Mouse (Mus musculus) hindbrain, embryonic 14.5 days (tissue): Measurements from ENCODE around the gene Fam229a. TPM values are rescaled to one million over a fixed set of nuclear protein-coding genes. Genes with fewer than 3 reads are reported as not detected.
"Not testable (repeated sequence)": the region's sequence is repeated elsewhere in the genome, so short reads cannot be mapped to it uniquely, and the experiment has no call there.

Source experiments
- ATAC-seq: fragments of 200-750 bp; cut with Nextera tagmentation; 2 replicates; pipeline ENCODE4 v1.8.0; 2017; ENCODE audit warnings: moderate number of reproducible peaks, mild to moderate bottlenecking, moderate TSS enrichment, moderate library complexity; ENCODE audit not compliant: low FRiP score
- DNase-seq: peaks from one replicate; pipeline ENCODE4 v3.0.0-alpha.2; 2015; ENCODE audit warnings: low spot score
- H3K27ac ChIP-seq: fragments of 300-500 bp; sonication (generic); 2 replicates; pipeline ENCODE4 v1.5.1; 2014; ENCODE audit warnings: mild to moderate bottlenecking, moderate library complexity
- H3K27me3 ChIP-seq: fragments of 300-500 bp; sonication (generic); 2 replicates; pipeline ENCODE4 v1.6.1; 2014; ENCODE audit warnings: mild to moderate bottlenecking, low read length, mixed read lengths; ENCODE audit not compliant: control insufficient read depth, insufficient read depth
- H3K36me3 ChIP-seq: fragments of 300-500 bp; sonication (generic); replicated peaks from 2 replicates; pipeline ENCODE4 v1.6.1; 2014; ENCODE audit not compliant: control insufficient read depth, insufficient read depth
- H3K4me1 ChIP-seq: fragments of 300-500 bp; sonication (generic); replicated peaks from 2 replicates; pipeline ENCODE4 v1.6.1; 2014; ENCODE audit warnings: antibody characterized with exemption, low read length, mixed read lengths; ENCODE audit not compliant: control insufficient read depth, insufficient read depth
- H3K4me2 ChIP-seq: fragments of 300-500 bp; sonication (generic); replicated peaks from 2 replicates; pipeline ENCODE4 v1.6.1; 2014; ENCODE audit warnings: mild to moderate bottlenecking, moderate library complexity
- H3K4me3 ChIP-seq: fragments of 300-500 bp; sonication (generic); replicated peaks from 2 replicates; pipeline ENCODE4 v1.5.1; 2014; ENCODE audit warnings: mild to moderate bottlenecking, low read length
- H3K9ac ChIP-seq: fragments of 300-500 bp; sonication (generic); 2 replicates; pipeline ENCODE4 v1.6.1; 2014
- H3K9me3 ChIP-seq: fragments of 300-500 bp; sonication (generic); 2 replicates; pipeline ENCODE4 v1.6.1; 2016; ENCODE audit warnings: low read length; ENCODE audit not compliant: control insufficient read depth
- WGBS: fragments of 180-500 bp; shearing (Covaris S2); extraction: QIAGEN DNeasy Blood & Tissue Kit; methylation state at CpG from one replicate; pipeline ENCODE4 v1.1.7; 2014; 5-methylcytosine and 5-hydroxymethylcytosine counted together
- polyA plus RNA-seq: library from polyadenylated mRNA; unstranded; fragments of >200 nt; fragmentation: Nextera tagmentation; extraction: Ambion mirVana; gene quantifications from 2 replicates; pipeline ENCODE4 v1.2.1, GENCODE M21; 2014

Fam229a gene
- polyA plus RNA-seq, 1 experiment from 2014 or later, result 0.78 TPM

GRCm38 (mm10) chr4:129513891-129514290 lies 22.9 kb downstream of the Fam229a start:
- H3K36me3 ChIP-seq, result peaks cover 41% of the 10 kb centered on the region
- no peaks in the 10 kb centered on the region for H3K27me3 ChIP-seq
- peak overlapping the region; percentile 100 for H3K27ac ChIP-seq
- DNase-seq, result peak; percentile 36
- peak overlapping the region; percentile 100 for H3K9ac ChIP-seq
- peak overlapping the region; percentile 83 for H3K4me2 ChIP-seq
- H3K4me1 ChIP-seq, result peaks cover 38% of the 10 kb centered on the region
- ATAC-seq, result peak; percentile 37
- no peaks in the 10 kb centered on the region for H3K9me3 ChIP-seq
- WGBS, result 0% methylated on average over 26 of the region's 57 CpGs
- peak overlapping the region; percentile 100 for H3K4me3 ChIP-seq

GRCm38 (mm10) chr4:129514300-129514898 lies 23.4 kb downstream of the Fam229a start:
- peak; percentile 75 for DNase-seq
- Histone ChIP-seq H3K4me1 (peaks cover 33% of the 10 kb centered on the region), H3K4me3 (peak overlapping the region; percentile 100), H3K9me3 (no peaks in the 10 kb centered on the region), H3K9ac (peak overlapping the region; percentile 100), H3K27ac (peak overlapping the region; percentile 100), H3K27me3 (no peaks in the 10 kb centered on the region), H3K36me3 (peaks cover 43% of the 10 kb centered on the region), H3K4me2 (peak overlapping the region; percentile 83)
- ATAC-seq, result peak; percentile 39
- WGBS, result 1% methylated on average over 32 of the region's 35 CpGs

GRCm38 (mm10) chr4:129516925-129517324 lies 25.9 kb downstream of the Fam229a start:
- no peak for DNase-seq
- ATAC-seq, result no peak
- H3K4me2 ChIP-seq, result no peak overlapping the region
- H3K4me1 ChIP-seq, result peaks cover 21% of the 10 kb centered on the region
- WGBS, result 52% methylated on average over 2 of the region's 2 CpGs
- no peak overlapping the region for H3K4me3 ChIP-seq
- H3K36me3 ChIP-seq, result peaks cover 66% of the 10 kb centered on the region
- no peaks in the 10 kb centered on the region for H3K9me3 ChIP-seq
- no peak overlapping the region for H3K9ac ChIP-seq
- no peaks in the 10 kb centered on the region for H3K27me3 ChIP-seq
- H3K27ac ChIP-seq, result no peak overlapping the region

- Histone ChIP-seq H3K4me2 (no peak overlapping the region), H3K9ac (no peak overlapping the region), H3K27me3 (no peaks in the 10 kb centered on the region), H3K4me1 (peaks cover 10% of the 10 kb centered on the region; the same call in 1 of the 2 replicates), H3K27ac (no peak overlapping the region), H3K36me3 (peaks cover 82% of the 10 kb centered on the region), H3K4me3 (no peak overlapping the region), H3K9me3 (no peaks in the 10 kb centered on the region)
- no peak for DNase-seq
- ATAC-seq, result no peak
- WGBS, result 96% methylated on average over 7 of the region's 8 CpGs
These were observed 27.5 kb downstream of the Fam229a start for GRCm38 (mm10) chr4:129518519-129518918.

- no peak overlapping the region for H3K4me2 ChIP-seq
- no peaks in the 10 kb centered on the region for H3K4me1 ChIP-seq
- 92% methylated on average over 5 of the region's 5 CpGs for WGBS
- no peaks in the 10 kb centered on the region for H3K27me3 ChIP-seq
- no peak for ATAC-seq
- H3K4me3 ChIP-seq, result no peak overlapping the region
- H3K27ac ChIP-seq, result no peak overlapping the region
- DNase-seq, result no peak
- no peak overlapping the region for H3K9ac ChIP-seq
- H3K36me3 ChIP-seq, result peaks cover 93% of the 10 kb centered on the region
- H3K9me3 ChIP-seq, result no peaks in the 10 kb centered on the region
These were observed 34.3 kb downstream of the Fam229a start for GRCm38 (mm10) chr4:129525338-129525737.

GRCm38 (mm10) chr4:129525889-129526288 lies 34.9 kb downstream of the Fam229a start:
- Histone ChIP-seq H3K27me3 (no peaks in the 10 kb centered on the region), H3K27ac (no peak overlapping the region), H3K9me3 (no peaks in the 10 kb centered on the region), H3K36me3 (peaks cover 95% of the 10 kb centered on the region), H3K9ac (no peak overlapping the region), H3K4me1 (no peaks in the 10 kb centered on the region), H3K4me3 (no peak overlapping the region), H3K4me2 (no peak overlapping the region)
- DNase-seq (no peak), ATAC-seq (no peak)
- 89% methylated on average over 3 of the region's 3 CpGs for WGBS

GRCm38 (mm10) chr4:129528901-129529300 lies 37.9 kb downstream of the Fam229a start:
- H3K4me2 ChIP-seq, H3K9ac ChIP-seq, ATAC-seq, DNase-seq, H3K4me3 ChIP-seq, H3K27ac ChIP-seq, H3K9me3 ChIP-seq, H3K27me3 ChIP-seq, H3K4me1 ChIP-seq: not testable (repeated sequence)
- WGBS, result 95% methylated on average over 5 of the region's 6 CpGs
- peaks cover 83% of the 10 kb centered on the region for H3K36me3 ChIP-seq

- peaks cover 11% of the 10 kb centered on the region for H3K4me1 ChIP-seq
- H3K9me3 ChIP-seq, result no peaks in the 10 kb centered on the region
- no peak overlapping the region for H3K4me3 ChIP-seq
- H3K4me2 ChIP-seq, result no peak overlapping the region
- no peak for ATAC-seq
- no peak overlapping the region for H3K9ac ChIP-seq
- no peaks in the 10 kb centered on the region for H3K27me3 ChIP-seq
- no peak for DNase-seq
- H3K27ac ChIP-seq, result no peak overlapping the region
- 0 out of 2 replicates have a peak, but pooled peaks cover 3% of the 10 kb centered on the region for H3K36me3 ChIP-seq
- 90% methylated on average over 6 of the region's 6 CpGs for WGBS
These were observed 49.0 kb downstream of the Fam229a start for GRCm38 (mm10) chr4:129540012-129540411.
